Mouse (Mus musculus) splenic B cell, adult 2 months (primary cell): ENCODE data around the gene BC030867.
"Not testable (repeated sequence)": the region's sequence is repeated elsewhere in the genome, so short reads cannot be mapped to it uniquely, and the experiment has no call there.

Experiments used
- DNase-seq: peaks from one replicate; pipeline ENCODE4 v3.0.0-alpha.2; 2011; ENCODE audit warnings: low read depth, low spot score
- H3K27me3 ChIP-seq: 2 replicates; pipeline ENCODE4 v1.6.1; 2012; ENCODE audit warnings: mild to moderate bottlenecking, low read length, moderate library complexity, mixed read lengths; ENCODE audit not compliant: control insufficient read depth, poor library complexity, insufficient read depth, severe bottlenecking
- H3K36me3 ChIP-seq: 2 replicates; pipeline ENCODE4 v1.6.1; 2012; ENCODE audit warnings: mild to moderate bottlenecking, low read length, moderate library complexity, mixed read lengths; ENCODE audit not compliant: control insufficient read depth, poor library complexity, insufficient read depth, severe bottlenecking

BC030867 gene

GRCm38 (mm10) chr11:102258521-102258920, 9.8 kb downstream of the BC030867 start:
- Histone ChIP-seq H3K27me3 (no peaks in the 10 kb centered on the region), H3K36me3 (no peaks in the 10 kb centered on the region)
- peak; percentile 27 for DNase-seq

- no peaks in the 10 kb centered on the region for H3K36me3 ChIP-seq
- H3K27me3 ChIP-seq = no peaks in the 10 kb centered on the region
- DNase-seq = no peak
Measured at GRCm38 (mm10) chr11:102263211-102263610, 14.5 kb downstream of the BC030867 start.

DNA sequence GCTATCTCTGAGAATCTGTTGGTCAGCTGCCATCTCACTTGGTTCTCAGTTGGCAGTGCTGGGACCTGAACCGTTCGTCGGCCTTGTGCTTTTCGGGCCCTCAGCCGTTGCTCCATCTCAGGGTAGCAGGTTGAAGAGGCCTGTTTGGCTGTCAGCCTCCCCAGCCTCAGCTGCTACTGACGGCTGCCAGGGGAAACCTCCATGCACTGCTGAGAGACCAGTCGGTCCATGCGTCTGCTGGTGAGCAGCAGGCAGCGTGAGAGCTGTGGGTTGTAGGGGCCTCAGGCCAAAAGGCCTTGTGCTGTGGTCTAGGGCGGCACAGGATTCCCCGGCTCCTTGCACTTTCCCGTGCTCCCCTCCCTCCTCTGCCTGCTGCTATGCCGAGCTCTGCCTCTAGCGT, 17.1 kb downstream of the BC030867 start:
- no peak for DNase-seq

DNA sequence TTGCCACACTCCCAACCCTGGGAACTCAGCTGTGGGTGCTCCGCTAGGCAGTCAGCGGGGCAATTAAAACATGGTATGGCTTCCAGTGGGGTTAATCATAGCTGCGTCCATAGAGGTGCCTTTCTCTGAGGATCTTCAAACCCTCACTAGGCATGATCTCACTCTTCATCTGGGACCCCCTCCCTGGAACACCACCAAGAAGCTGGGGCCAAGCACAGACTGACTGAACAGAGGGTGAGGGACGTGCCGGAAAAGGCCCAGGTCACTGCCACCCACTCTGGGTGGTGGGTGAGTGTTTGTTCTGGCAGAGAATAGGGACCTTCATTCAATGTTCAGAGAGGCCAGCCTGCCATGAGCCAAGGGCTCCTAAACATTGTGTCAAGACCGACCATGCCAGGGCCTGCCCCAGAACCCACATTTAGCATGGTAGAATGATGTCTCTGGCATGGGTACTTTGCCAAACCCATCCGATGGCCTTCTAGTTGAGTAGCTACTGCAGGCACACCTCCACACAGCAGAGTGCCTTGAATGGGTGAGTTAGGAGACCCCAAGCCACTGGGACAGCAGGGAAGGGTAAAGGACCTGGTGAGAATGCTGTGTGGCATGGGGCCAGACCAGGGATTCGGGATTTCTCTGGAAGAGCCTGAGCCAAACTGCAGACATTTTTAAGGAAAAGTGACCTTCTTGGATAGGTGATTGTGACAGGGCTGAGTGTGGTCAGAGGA, 18.1 kb downstream of the BC030867 start:
- DNase-seq = no peak
- Histone ChIP-seq H3K27me3 (no peaks in the 10 kb centered on the region), H3K36me3 (no peaks in the 10 kb centered on the region)

More for the DNA sequence above, 17.1 kb downstream of the BC030867 start:
- no peaks in the 10 kb centered on the region for H3K36me3 ChIP-seq
- H3K27me3 ChIP-seq = no peaks in the 10 kb centered on the region

DNA sequence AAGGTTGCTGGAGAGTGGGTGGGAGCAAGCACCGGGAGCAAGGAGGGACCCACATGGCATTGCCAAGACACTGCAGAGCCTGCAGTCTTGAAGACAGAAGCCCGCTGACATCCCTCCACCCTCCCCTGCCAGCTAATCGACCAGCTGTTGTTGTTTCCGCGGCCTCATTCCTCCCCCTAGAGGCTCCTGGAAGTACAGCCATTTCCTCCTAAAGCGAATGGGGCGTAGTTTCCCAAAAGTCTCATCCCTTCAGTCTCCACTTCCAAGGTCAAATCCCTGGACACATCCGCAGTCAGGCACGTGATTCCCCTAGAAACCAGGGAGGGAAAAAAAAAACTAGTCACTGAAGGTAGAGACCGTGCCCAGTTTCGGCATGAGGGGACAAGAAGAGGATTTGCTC, 18.8 kb downstream of the BC030867 start:
- peak; percentile 59 for DNase-seq
- Histone ChIP-seq H3K27me3 (no peaks in the 10 kb centered on the region), H3K36me3 (no peaks in the 10 kb centered on the region)

DNA sequence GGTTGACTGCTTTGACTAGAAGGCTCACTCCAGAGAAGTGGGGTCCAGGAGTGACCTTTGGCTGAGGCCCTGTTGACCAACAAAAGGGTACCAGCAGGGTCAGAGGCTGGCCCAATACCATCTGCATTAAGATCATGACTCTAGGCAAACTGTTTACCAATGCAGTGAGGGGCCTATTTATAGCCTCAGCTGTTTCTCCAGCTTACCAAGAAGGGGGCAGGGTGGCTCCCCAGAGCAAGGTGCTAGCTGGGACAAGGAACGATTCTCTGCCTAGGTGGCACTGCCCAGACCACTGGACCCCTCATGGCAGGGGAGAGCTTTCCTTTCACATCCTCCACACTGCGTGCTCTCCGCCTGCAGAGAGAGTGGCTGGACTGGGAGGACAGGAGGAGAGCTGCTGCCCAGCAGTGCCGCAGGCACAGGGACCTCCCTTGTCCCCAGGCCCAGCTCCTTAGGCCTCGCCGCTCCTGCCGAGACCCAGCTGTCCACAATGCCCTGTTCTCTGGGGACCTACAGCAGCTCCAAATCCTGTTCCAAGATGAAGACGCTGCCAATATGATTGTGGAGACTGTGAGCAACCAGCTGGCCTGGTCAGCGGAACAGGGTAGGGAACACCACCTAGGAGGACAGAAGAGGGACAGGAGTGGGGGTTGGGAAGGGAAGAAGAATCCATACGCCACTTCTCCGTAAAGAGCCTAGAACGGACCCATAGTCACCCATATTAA, 20.0 kb downstream of the BC030867 start, which contains the start of gene Asb16:
Gene Asb16, plus strand, starts transcription at position 224 of the 725 bp plus-strand sequence.
- no peak for DNase-seq
- H3K27me3 ChIP-seq = no peaks in the 10 kb centered on the region
- no peaks in the 10 kb centered on the region for H3K36me3 ChIP-seq

DNA sequence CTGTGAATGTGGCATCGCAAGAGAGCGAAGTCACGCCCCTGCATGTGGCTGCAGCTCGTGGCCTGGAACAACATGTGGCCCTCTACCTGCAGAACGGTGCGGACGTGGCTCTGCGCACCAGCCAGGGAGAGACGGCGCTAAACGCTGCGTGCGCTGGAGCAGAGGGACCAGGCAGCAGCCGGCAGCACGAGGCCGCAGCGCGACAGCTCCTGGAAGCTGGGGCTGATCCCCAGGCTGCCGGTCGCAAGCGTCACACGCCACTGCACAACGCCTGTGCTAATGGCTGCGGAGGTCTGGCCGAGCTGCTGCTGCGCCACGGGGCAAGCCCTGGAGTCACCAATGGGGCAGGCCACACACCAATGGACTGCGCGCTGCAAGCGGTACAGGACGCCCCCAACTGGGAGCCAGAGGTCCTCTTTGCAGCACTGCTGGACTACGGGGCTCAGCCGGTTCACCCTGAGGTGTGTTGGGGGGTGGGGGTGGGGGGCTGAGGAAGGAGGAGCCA, 27.8 kb downstream of the BC030867 start:
- Histone ChIP-seq H3K36me3 (no peaks in the 10 kb centered on the region), H3K27me3 (no peaks in the 10 kb centered on the region)
- DNase-seq = no peak

GRCm38 (mm10) chr11:102277754-102278153, 29.1 kb downstream of the BC030867 start:
- Histone ChIP-seq H3K27me3 (no peaks in the 10 kb centered on the region), H3K36me3 (no peaks in the 10 kb centered on the region)
- no peak for DNase-seq

DNA sequence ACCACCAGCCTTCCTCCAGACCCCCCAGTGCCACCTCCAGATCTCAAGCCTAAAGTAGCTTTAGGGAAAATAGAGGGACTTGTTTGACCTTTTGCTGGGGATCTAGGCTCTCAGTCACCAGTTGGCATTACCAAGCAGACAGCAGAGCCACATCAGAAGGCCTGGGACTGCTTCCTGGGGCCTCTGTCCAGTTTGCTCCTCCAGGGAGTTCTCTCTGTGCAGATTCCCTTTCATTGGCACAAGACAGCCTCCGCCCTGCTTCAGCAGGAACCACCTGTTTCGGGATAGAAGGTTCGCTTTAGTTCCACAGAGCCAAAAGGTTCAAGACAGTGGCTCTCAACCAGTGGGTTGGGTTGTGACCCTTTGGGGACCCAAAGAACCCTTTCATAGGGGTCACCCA, 30.9 kb downstream of the BC030867 start:
- Histone ChIP-seq H3K36me3 (no peaks in the 10 kb centered on the region), H3K27me3 (no peaks in the 10 kb centered on the region)
- no peak for DNase-seq

DNA sequence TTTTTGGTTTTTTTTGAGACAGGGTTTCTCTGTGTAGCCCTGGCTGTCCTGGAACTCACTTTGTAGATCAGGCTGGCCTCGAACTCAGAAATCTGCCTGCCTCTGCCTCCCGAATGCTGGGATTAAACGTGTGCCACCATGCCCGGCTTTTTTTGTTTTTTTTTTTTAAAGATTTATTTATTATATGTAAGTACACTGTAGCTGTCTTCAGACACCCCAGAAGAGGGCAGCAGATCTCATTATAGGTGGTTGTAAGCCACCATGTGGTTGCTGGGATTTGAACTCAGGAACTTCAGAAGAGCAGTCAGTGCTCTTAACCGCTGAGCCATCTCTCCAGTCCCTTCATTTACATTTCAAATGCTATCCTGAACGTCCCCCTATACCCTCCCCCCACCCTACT, 31.6 kb downstream of the BC030867 start:
- not testable (repeated sequence) for H3K36me3 ChIP-seq, DNase-seq, H3K27me3 ChIP-seq

- Histone ChIP-seq H3K36me3 (no peaks in the 10 kb centered on the region), H3K27me3 (no peaks in the 10 kb centered on the region)
- peak; percentile 39 for DNase-seq
Measured at GRCm38 (mm10) chr11:102283922-102284321, 35.2 kb downstream of the BC030867 start.

DNA sequence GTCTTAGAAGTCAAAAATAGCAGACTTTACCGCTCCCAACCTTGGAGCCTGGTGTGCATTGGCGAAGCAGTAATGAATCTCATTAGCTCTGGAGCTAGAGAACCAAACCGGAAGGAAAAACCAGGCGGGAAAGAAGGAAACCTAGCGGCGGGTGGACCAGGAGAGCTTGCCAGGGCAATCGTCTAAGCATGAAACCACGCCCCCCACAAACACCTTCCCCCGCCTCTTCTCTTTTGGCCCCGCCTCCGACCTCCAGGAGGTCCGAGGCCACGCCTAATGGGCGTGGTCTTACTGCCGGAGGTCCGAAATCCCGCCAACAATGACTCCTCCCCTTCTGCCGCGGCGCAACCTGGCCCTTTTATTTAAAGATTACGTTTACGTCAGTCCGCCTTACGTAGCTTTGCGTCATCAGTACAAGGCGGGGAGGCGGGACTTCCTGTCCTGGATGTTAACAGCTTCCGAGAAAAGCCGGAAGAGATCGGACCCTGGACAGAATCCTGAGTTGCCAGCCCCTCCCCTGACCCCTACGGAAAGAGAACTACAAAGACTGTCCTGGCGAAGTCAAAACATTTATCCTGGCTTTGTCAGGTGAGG, 35.9 kb downstream of the BC030867 start, which contains the start of gene Tmub2:
Gene Tmub2, plus strand, starts transcription at position 431 of the 594 bp plus-strand sequence.
- Histone ChIP-seq H3K36me3 (no peaks in the 10 kb centered on the region), H3K27me3 (no peaks in the 10 kb centered on the region)
- peak; percentile 100 for DNase-seq

GRCm38 (mm10) chr11:102285095-102285834, 36.6 kb downstream of the BC030867 start:
- no peaks in the 10 kb centered on the region for H3K36me3 ChIP-seq
- DNase-seq = no peak
- no peaks in the 10 kb centered on the region for H3K27me3 ChIP-seq

GRCm38 (mm10) chr11:102287485-102287884, 38.8 kb downstream of the BC030867 start:
- no peak for DNase-seq
- Histone ChIP-seq H3K27me3 (no peaks in the 10 kb centered on the region), H3K36me3 (peaks cover 7% of the 10 kb centered on the region; the same call in 1 of the 2 replicates)
